Mouse (Mus musculus): ENCODE results near the gene Prph2.

Prph2 gene

DNA sequence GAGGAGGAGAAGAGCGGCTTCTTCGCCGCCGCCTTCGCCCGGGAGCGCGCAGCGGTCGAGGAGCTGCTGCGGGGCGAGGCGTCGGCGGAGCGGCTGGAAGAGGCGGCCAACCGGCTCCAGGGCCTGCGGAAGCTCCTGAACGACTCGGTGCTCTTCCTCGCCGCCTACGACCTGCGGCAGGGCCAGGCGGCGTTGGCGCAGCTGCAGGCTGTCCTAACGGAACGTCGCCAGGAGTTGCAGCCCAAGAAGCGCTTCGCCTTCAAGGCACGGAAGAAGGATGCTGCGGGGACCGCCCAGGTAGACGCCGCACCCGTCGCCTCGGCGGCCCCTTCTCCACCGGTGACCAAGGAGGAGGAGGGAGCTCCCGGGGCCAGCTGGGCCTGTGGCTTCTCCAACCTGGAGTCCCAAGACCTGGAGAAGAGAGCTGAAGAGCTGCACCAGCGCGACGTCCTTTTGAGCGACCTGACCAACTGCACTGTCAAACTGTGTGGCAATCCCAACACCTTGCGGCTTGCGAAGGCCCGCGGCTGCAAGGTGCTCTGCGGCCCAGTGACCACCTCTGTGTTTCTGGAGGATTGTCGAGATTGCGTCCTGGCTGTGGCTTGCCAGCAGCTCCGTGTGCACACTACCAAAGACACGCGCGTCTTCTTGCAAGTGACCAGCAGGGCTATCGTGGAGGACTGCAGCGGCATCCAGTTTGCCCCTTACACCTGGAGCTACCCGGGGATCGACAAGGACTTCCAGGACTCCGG, 19.2 kb upstream of the Prph2 start:
- peak; percentile 40 to 55 for DNase-seq

DNA sequence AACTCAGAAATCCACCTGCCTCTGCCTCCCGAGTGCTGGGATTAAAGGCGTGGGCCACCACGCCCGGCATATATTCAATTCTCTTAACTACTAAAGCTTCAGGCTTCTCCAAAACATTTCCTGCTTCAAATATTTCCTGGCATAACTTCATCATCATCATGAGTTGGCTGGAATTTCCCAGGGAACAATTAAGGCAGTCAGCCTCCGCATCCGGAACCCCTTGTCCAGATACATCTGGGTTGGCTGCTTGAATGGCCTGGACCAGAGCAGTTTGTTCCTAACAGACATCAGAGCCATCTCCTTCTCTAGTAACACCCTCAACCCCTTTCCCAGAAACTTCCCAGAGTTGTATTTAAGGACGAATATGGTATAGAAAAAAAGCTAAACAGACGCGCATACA, 14.8 kb upstream of the Prph2 start:
- DNase-seq = no peak

DNA sequence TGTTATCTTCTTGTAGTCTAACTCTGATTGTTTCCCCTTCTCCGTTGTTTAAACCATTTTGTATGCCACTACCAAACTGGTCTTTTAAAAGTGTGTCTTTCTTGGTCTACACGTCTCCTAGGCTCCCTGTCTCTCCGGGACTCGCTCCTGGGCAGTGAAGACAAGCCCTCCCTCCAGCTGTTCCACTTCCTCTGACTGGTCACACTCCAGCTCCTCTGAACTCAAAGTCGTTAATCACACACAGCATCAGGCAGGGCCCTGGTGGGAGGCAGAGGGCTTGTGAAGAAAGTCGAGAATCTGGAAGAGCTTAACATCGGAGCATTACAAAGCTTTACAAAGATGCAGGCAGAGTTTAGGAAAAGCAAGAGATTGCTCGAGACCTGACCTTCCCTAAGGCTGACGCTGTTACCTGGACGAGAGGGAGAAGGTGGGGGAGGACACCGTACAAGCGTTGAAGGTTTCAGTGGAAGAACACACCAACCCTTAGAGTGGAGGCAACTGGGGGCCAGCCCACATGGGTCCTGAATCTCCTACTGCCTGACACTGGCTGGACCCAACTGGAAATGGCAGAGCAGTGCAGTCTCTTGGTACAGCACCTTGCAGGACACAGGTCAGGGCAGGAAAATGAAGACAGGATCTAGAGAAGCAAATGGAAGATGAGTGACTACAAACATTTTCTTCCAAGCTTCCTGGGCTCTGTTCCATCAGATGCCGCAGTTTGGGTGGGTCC, 12.9 kb upstream of the Prph2 start:
- no peak for DNase-seq

DNA sequence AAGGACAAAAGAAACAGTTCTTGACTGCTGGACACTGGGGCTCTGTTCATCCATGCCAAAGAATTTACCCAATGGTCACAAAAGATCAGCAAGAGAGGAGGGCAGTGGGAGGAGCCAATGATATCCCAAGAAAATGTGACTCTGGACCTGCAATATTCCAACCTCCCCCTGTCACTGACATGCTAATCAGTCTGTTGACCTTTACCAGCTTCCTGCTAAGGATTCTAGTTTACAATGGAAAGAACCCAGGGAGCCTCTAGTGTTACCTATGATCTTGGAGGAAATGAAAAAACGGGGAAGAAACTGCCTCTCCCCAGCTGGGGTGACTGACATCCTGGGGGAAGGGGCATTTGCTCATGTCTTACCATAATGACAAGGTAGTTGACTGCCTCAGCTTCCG, 9.3 kb upstream of the Prph2 start:
- no peak for DNase-seq

DNA sequence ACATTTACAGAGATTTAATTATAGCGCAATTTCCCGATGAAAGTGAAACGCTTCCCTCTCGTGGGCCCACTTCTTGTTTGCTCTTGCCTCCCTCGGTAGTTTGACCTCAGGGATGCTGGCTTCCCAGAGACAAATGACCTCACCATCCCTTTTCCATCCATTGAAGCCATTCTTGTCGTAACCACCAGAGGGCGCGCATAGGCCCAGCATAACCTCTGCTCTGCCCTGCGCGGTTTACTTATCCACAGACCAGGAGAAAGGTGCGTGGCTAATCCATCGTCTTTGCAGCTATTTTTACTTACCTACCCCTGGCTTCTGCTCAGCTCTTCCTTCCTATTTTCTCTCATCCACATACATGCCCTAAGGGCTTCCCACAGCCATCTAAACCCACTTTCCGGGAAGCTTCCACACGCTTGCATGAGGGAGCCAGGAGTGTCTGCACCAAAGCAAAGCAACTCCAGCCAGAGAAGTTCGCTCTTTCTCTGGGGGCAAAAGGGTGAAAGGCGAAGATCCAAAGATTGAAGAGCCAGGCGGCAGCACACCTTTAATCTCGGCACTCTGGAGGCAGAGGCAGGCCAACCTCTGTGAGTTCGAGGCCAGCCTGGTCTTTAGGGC, 6.3 kb upstream of the Prph2 start:
- DNase-seq = peak; percentile 32 to 33

DNA sequence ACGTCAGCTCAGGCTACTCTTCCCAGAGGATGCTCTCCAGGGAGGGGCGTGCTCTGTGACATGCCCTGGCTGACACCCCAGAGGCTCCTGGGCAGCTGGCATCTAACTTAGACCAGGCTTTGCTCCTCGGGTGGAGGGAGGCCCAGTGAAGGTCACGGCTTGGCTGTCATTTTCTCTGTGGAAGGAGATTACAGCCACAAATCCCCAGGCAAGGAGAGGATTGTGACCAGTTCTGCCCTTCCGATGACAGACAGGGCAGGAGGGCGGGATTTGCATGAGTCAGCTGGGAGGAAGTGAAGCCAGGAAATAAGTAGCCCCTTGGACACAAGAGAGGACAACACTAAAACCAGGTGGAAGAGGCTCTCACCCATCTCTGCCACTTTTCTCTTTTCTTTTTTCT, 2.1 kb downstream of the Prph2 start:
- no peak for DNase-seq

DNA sequence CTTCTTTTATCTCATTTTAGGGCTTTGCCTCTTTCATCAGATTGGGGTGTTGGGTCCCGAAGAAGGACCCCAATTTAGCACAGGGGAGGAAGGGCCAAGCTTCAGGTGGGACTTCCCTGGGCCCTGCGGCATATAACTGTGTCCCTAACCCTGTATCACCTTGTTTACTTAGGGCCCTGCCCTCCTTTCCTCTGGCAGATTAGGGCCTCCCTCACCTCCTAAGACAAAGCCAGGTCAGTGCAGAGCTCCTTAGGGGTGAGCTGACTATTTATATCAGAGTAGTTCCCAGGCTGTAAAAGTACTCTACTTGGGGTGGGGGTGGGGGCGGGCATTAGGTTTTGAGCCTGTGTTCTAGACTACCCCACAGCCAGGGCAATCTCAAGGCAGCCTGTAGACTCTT, 4.9 kb downstream of the Prph2 start:
- DNase-seq = no peak

DNA sequence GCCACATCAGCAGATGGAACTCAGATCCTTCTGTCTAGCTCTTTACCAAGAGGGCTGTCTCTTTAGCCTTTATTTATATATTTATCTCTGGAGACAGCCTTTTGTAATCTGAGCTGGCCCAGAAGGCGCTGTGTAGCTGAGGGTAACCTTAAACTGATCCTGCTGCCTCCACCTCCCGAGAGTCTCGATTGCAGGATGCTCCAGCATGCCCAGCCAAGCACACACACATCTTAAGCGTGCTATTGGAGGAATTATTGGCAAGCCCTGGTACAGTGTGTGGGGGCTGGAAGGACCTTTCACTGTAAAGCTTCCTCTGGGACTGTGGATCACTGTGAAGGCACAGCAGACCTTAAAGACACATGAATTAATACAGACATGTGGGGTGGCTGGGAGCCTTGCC, 8.7 kb downstream of the Prph2 start:
- DNase-seq = no peak

DNA sequence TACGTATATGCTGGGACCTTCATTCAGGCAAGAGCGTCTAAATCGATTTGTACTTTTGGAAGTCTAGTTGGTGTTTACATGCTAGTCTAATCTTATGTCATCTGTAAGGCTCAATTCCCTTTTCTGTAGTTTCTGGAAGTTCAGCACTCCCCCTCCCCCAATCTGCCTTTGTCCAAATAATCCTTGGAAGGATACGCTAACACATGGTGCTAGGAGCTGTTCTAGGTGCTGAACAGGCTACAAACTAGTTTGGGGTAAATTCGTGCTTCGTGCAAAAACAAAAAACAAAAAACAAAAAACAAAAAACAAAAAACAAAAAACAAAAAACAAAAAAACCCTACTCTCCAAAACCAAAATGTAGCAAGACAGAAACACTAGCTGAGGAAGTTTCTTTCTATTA, 10.6 kb downstream of the Prph2 start:
- DNase-seq = no peak

DNA sequence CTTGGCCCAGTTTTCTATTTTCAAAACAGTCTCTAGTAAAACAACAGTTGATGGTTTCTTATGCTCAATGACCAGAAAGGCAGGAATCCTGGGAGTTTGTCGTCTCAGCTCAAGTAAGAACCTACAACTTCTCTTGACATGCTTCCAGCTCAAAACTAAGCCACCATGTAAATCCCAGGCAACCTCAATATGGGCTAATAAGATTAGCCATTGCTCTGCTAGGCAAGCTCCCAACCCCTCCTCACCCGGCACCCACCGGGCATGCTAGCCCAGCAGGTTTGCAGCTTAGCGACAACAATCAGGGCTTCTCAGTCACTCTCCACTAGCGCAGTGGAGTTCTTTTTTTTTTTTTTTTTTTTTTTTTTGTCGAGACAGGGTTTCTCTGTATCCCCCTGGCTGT, 15.9 kb downstream of the Prph2 start:
- DNase-seq = no peak

DNA sequence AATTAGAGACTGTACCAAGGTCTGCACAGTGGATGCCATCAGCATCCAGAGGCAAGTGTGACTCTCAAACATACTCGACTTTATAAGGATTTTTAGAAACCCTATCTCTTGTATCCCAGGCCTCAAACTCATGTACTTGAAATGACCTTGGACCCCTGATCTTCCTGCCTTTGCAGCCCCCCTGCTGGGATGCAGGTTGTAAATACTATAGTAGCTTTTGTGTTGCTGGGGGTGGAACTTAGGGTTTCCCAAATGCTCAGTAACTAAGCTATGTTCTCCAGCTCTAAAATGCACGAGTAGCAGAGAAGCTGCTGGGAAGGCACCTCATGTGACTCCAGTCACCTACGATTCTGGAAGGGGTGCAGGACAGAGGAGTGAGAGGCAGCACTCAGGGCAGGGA, 16.7 kb downstream of the Prph2 start:
- DNase-seq = no peak

DNA sequence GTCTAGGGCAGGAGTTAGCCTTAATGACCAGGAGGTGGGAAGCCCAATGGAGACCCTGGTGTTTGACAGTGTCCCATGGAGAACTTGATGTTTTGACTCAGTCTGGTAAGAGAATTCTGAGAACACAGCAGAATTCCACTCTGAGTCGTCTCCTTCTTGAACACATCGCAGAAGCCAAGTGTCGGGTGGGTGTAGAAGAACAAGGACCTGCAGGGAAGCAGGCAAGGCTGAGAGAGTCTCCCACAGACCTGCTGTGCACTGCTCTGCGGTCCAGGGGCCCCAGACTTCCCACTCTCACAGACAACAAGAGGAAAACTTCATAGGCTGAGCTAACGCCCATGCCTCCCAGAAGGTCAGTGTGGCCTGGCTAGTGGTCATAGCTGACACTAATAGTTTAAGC, 17.5 kb downstream of the Prph2 start:
- no peak for DNase-seq

DNA sequence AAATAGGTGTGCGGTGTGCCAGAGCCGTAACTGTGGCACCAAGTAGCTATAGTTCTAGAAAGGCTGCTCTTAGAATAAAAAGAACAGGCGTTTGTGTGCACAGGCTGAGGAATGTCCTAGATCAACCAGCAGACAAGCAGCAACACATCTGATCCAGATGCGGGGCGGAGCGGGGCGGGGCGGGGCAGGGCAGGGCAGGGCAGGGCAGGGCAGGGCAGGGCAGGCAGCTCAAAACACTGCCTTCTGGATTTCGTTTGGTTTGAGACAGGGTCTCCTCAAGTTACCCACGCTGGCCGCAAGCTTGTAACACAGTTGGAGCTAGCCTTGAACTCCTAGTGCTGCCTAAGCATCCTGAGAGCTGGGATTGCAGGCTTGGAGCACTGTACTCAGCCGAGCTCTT, 19.0 kb downstream of the Prph2 start:
- DNase-seq = no peak

DNA sequence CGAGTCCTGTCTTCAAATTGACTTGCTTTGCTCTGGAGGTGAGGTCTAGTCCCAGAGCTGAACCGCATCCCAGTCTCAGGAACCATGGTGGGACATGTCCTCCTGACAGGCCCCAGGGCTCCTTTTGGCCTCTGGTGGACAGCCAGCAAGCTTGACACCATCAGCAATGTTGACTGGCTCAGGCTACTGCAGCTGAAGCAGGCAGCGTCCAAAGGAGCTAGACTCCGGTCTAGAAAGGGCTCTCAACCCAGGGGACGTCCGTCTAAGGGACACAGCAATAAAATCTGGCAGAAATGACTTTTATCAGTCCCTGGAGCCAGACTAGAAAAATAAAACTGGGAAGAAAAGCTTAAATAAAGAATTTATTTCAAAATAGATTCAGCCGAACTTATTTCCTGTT, 19.6 kb downstream of the Prph2 start:
- DNase-seq = no peak

DNA sequence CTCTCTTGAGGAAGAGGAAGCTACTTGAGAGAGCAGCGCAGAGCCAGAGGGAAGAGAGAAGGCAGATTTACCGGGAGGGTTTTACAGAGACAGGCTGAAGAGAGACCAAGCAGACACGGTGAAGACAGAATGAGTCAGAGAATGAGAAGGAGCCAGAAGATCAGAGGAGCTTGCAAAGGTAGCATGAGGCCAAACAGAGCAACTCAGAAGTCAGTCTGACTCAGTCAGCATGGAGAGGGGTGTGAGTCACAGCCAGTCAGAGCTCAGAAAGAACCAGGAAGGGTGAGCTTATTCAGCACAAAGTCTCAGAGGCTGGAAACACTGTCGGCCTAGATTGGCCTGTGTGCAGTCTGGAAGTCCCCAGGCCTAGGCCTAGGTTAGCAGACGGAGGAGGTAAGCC, 22.7 kb downstream of the Prph2 start:
- DNase-seq = no peak

DNA sequence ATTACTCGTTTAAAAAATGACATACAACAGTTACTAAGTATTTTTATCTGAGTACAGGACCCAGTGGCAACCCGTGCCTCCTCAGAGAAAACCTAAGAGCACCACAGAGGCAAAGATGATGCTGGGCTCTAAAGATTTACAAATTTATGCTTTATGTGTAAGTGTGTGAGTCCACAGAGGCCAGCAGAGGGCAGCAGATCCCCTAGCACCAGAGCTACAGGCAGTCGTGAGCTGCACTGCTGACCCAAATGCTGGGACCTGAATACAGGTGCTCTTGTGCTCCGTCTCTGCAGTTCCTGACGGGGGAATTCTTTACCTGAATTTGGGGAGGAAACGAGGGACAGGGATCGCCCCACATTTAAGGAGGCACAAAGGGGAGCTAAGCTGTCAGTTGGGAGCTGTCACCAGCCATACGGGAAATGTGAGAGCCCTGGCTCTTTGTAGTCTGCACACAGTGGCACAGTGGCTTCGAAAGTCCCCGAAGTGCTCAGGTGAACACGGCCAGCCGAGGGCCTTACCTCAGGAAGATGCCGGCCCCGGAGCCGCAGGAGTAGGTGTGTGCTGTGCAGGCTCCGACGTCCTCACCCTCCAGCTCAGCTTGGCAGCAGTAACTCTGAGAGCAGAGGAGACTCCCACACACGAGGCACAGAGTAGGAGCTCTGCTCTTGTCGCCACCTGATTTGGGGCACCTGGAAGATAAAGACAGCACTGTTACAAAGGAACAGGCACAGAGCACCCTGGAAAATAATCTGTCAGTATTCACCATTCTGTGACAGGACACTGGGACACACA, 23.5 kb downstream of the Prph2 start:
- peak; percentile 10 to 12 for DNase-seq

DNA sequence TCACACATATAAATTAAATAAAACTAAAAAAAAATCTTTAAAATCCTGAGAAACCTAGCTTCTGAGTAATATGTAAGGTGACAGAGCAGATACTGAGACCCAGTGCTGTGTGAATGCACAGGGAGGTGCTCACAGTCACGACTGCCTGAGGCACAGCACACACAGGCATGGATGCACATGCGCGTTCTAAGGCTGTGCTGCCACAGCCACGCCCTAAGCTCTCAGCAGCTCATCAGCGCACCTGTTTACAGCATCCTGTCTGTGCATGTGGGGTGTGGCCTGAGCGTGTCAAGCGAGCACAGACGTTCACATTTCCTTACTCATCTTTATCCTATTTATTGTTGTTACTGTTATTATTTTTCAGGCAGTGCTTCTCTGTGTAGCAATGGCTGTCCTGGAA, 30.2 kb downstream of the Prph2 start:
- DNase-seq = no peak

DNA sequence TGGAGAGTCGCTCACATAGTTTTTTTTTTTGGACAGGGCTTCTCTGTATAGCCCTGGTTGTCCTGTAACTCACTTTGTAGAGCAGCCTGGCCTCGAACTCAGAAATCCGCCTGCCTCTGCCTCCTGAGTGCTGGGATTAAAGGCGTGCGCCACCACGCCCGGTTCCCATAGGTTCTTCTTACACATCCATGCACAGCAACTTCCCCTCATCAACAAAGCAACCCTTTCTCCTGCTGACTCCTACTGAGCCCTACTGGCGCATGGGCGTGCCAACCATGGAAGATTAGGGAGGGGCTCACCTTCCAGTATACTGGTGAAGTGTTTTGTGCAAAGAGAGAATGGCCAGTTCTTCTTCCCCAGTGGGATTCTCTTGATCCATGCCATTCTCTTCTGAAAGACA, 32.2 kb downstream of the Prph2 start:
- no peak for DNase-seq

DNA sequence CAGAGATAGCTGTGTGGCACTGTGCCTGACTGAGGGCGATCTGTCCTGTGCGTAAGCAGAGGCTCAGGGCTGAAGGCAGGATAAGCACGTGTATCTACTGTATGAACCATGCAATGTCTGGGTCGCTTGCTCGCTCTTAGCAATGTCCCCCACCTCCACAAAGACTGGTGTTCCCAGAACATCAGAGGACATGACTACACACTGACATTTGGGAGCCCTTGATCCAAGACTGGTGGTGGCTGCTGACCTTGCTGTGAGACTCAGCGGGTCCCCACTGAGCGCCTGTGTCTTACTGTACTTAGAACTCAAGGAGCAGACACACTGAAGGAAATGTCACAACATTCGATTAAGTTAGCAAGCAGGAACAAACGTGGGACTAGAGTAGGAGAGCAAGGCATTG, 36.0 kb downstream of the Prph2 start:
- no peak for DNase-seq

DNA sequence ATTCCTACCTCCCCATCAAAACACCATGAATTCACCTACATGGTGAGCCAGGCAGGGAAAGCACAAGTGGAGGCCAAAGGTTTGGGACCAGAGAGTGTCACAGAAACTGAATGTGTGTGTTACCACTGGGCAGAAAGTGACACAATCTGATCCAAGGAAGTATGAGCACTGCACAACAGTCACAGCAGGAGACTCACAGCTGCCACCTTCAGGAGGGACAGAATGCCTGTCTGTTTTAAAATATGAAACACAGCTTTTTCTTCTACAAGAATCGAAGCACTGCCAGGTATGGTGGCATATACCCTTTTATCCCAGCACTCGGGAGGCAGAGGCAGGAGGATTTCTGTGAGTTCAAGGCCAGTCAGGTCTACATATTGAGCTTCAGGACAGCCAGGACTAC, 47.8 kb downstream of the Prph2 start:
- no peak for DNase-seq

DNA sequence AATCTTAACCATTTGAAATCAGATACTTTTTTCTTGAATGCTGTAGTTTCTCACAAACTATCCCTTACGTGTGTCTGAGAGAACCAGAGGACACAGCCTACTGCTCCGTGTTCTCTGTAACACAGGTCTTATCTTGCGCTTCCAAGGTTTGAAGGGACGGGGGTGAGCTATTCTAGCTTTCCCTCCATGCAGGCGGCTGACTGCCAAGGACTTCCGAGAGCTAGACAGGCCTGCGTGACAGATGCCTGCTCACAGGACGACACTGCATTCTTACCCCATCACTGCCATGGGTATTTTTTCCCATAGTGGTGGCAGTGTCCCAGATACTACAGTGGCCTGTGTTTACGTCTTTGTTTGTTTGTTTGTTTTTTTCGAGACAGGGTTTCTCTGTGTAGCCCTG, 50.0 kb downstream of the Prph2 start:
- no peak for DNase-seq

DNA sequence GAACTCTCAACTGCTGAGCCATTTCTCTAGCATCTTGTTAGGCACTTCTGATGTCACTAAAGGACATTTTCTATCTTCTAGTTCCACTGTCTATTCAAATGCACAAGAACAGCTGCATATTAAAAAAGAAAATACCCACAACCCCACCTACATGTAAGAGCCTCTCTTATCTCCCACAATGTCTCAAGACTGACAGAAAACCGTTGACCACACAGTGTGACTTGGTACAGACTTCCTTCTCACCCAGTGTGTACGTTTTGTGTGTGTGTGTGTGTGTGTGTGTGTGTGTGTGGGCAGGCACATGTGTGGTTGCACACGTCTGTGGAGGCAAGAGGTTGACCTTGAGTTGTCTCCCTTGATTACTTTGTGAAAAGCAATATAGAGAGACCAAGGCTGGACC, 51.9 kb downstream of the Prph2 start:
- DNase-seq = no peak

DNA sequence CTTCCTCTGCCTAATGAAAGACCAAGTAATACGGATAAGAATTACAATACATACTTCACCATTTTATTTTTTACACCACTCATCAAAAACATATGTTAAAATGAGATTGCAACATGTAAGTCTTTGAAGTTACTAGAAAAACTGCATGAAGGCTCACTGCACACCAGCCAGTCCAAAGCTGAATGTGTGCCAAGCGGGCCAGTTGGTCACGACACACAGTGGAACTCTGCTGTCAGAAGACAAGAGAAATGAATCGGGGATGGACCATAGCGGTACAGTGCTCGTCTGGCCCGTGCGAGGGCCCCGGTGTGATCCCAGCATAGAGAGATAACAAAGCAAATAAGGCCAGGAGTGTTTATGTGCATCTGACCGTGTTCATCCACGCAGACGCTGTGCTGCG, 52.9 kb downstream of the Prph2 start:
- DNase-seq = no peak

DNA sequence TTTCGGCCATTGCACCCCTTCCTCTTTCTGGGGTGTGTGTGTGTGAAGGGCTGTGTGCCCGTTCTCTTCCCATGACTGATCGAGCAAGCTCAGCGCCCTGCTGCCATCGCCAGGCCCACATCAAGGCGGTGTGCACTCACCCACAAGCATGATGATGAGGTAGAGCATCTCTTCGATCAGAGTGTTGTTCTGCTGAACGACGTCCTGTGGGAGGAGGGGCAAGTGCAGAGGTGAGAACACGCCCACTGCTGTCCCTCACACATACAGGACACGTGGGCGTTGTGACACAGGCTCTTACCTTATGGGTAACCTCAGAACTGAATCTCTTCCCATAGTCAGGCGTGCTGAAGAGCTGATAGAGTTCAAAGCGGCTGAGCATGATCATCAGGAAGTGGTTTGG, 56.6 kb downstream of the Prph2 start:
- peak in 1 of 2 experiments; percentile 6 for DNase-seq
